Mouse (Mus musculus) olfactory bulb, adult 2 months (tissue): ENCODE results near the gene Itfg1. TPM values are rescaled to one million over a fixed set of nuclear protein-coding genes. Genes with fewer than 3 reads are reported as not detected.
"Not testable (repeated sequence)": the region's sequence is repeated elsewhere in the genome, so short reads cannot be mapped to it uniquely, and the experiment has no call there.

Experiments
- H3K27ac ChIP-seq: fragments of 200-500 bp; 2 replicates; pipeline ENCODE4 v1.5.1; 2012; ENCODE audit warnings: low read depth, low read length; ENCODE audit not compliant: insufficient read depth
- H3K4me1 ChIP-seq: fragments of 200-500 bp; 2 replicates; pipeline ENCODE4 v1.6.1; 2012; ENCODE audit warnings: low read length; ENCODE audit not compliant: control insufficient read depth, insufficient read depth
- H3K4me3 ChIP-seq: fragments of 200-500 bp; 2 replicates; pipeline ENCODE4 v1.5.1; 2012; ENCODE audit warnings: mild to moderate bottlenecking, low read depth, low read length, moderate library complexity; ENCODE audit not compliant: insufficient read depth
- CTCF ChIP-seq: fragments of 200-500 bp; IDR thresholded peaks from 2 replicates; pipeline ENCODE4 v1.5.1; 2012; ENCODE audit warnings: low read depth, mild to moderate bottlenecking, low read length, moderate library complexity; ENCODE audit not compliant: insufficient read depth
- POLR2A ChIP-seq: fragments of 200-500 bp; IDR thresholded peaks from 2 replicates; pipeline ENCODE4 v1.6.1; 2012; ENCODE audit warnings: mild to moderate bottlenecking, low read depth, low read length, moderate library complexity; ENCODE audit not compliant: insufficient read depth
- WGBS: fragments of 180-500 bp; shearing (Covaris S2); methylation state at CpG from one replicate; pipeline ENCODE4 v1.1.7; 2018; 5-methylcytosine and 5-hydroxymethylcytosine counted together
- polyA plus RNA-seq: library from polyadenylated mRNA; stranded (reverse); fragments of >200 nt; gene quantifications from 2 replicates; pipeline ENCODE4 v1.2.4, GENCODE M21; 2012; ENCODE audit warnings: low replicate concordance; ENCODE audit not compliant: missing spikeins, insufficient read depth, insufficient read length

Gene Itfg1
- polyA plus RNA-seq, 1 experiment, result not detected

GRCm38 (mm10) chr8:85845887-85846286, 5.2 kb upstream of the Itfg1 start:
- Histone ChIP-seq H3K27ac (no peak overlapping the region), H3K4me3 (no peak overlapping the region), H3K4me1 (no peaks in the 10 kb centered on the region)
- no peak for TF ChIP-seq POLR2A
- no peak for TF ChIP-seq CTCF

GRCm38 (mm10) chr8:85841489-85841795, 721 bp upstream of the Itfg1 start:
- Histone ChIP-seq H3K4me3 (no peak overlapping the region), H3K4me1 (no peaks in the 10 kb centered on the region), H3K27ac (no peak overlapping the region)
- no peak for TF ChIP-seq POLR2A
- no peak for TF ChIP-seq CTCF
- WGBS, result 6% methylated on average over 4 of the region's 4 CpGs

DNA sequence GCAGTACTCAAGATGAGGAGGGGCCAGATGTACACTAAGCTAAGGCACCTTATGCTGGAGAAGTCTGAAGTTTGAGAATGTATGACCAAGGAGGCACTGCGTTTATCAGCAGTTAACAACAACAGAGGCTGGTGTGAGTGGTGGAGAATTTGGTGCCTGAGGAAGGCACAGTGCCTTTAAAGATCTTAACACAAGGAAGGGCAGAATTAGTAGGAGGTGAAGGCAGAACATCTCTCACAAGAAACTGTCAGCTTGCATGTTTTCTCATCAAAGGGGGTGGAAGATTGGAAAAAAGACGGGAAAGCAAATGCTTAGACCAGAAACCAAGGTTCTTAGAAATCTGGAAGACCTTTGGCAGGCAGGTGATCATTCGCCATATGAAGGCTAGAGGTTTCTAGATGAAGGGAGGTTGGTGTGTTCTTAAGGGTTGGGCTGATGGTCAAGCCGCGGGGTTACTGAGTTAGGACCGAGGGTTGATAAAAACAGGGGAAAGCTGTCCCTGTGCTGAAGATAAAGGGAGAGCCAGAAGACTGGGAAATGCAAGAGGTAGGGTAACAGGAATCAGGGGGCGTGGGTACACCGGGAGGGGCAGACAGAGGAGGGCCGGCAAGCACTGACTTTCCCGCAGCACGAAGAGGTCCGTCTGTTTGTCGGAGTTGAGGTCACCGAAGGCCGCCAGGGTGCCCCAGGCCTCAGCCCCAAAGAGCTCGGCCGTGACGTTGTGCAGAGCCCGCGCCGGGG, 635 bp downstream of the Itfg1 start:
- H3K4me3 ChIP-seq, result peak overlapping the region; percentile 76
- TF ChIP-seq POLR2A (no peak), CTCF (no peak)
- H3K27ac ChIP-seq, result peak overlapping the region; percentile 89
- WGBS, result 1% methylated on average over 21 of the region's 21 CpGs
- no peaks in the 10 kb centered on the region for H3K4me1 ChIP-seq

GRCm38 (mm10) chr8:85813621-85814020, 27.1 kb downstream of the Itfg1 start:
- no peak overlapping the region for H3K27ac ChIP-seq
- no peak for TF ChIP-seq CTCF
- no peak for TF ChIP-seq POLR2A
- no peak overlapping the region for H3K4me3 ChIP-seq
- H3K4me1 ChIP-seq, result no peaks in the 10 kb centered on the region

DNA sequence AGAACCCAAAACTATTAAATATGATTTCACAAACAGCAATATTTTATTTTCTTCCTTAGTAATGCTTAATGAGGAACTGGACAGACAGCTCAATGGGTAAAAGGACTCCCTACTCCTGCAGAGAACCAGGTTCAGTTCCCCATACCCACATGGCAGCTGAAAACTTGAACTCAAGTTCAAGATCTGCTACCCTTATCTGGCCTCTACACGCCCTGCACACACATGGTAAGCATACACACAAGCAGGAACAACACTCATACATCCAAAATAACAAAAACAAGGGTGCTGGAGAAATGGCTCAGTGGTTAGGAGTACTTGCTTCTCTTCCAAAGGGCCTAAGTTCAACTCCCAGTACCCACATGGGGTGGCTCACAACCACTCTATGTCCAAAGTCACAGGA, 39.3 kb downstream of the Itfg1 start:
- no peak overlapping the region for H3K4me3 ChIP-seq
- TF ChIP-seq CTCF, result no peak
- TF ChIP-seq POLR2A, result no peak
- H3K4me1 ChIP-seq, result no peaks in the 10 kb centered on the region
- H3K27ac ChIP-seq, result no peak overlapping the region
- WGBS, result 97% methylated on average over 1 of the region's 1 CpGs

DNA sequence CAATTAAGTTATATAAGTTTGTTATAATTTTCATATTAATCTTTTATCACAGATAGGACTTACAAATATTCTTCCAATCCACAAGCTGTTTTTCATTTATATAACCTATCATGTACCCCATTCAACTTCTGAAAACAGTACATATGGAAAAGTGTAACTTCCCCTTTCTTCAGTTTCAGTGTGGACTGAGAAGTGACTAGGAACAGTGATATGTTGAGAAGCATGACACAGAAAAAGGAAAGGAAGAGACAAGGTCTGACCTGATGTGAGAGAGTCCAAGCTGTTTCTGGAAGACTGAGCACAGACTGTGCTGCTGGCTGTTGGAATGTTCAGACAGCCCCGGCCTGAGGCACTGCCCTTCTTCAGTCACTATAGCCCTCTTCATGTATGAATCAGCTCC, 40.6 kb downstream of the Itfg1 start:
- WGBS, result 87% methylated on average over 1 of the region's 1 CpGs
- H3K4me3 ChIP-seq, result no peak overlapping the region
- TF ChIP-seq POLR2A, result no peak
- TF ChIP-seq CTCF, result no peak

GRCm38 (mm10) chr8:85796392-85796791, 44.3 kb downstream of the Itfg1 start:
- not testable (repeated sequence) for H3K27ac ChIP-seq, H3K4me1 ChIP-seq, H3K4me3 ChIP-seq
- 98% methylated on average over 1 of the region's 1 CpGs for WGBS

More for the DNA sequence above, 40.6 kb downstream of the Itfg1 start:
- Histone ChIP-seq H3K27ac (no peak overlapping the region), H3K4me1 (no peaks in the 10 kb centered on the region)

- no peak overlapping the region for H3K4me3 ChIP-seq
- WGBS, result 91% methylated on average over 3 of the region's 3 CpGs
- H3K27ac ChIP-seq, result no peak overlapping the region
- TF ChIP-seq CTCF (no peak), POLR2A (no peak)
- H3K4me1 ChIP-seq, result no peaks in the 10 kb centered on the region
Observed at GRCm38 (mm10) chr8:85788341-85788740, 52.4 kb downstream of the Itfg1 start.

- no peak overlapping the region for H3K4me3 ChIP-seq
- WGBS, result 81% methylated on average over 4 of the region's 4 CpGs
- no peak overlapping the region for H3K27ac ChIP-seq
- H3K4me1 ChIP-seq, result no peaks in the 10 kb centered on the region
- TF ChIP-seq CTCF (no peak), POLR2A (no peak)
Observed at GRCm38 (mm10) chr8:85787909-85788308, 52.8 kb downstream of the Itfg1 start.

DNA sequence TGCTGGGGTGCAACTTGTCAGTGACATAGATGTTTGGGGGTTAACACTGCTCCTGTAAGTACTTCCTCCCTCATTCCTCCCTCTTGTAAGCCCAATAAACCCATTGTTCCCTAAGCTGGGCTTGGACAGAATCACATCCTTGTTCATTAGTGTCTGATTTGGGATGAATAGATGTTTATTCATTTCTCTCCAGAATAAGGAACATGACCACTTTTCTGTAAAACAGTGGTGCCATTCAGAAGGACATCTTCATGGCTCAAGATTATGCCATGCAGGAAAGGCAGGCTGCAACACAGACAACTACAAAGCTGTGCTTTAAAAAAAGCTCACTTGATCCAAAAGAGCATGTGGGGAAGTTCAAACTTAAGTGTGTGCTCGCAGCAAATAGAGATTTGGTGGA, 55.2 kb downstream of the Itfg1 start:
- H3K4me1 ChIP-seq, result no peaks in the 10 kb centered on the region
- no peak overlapping the region for H3K4me3 ChIP-seq
- 75% methylated on average over 1 of the region's 1 CpGs for WGBS
- no peak for TF ChIP-seq CTCF
- no peak for TF ChIP-seq POLR2A
- no peak overlapping the region for H3K27ac ChIP-seq
